ENCODE assay signal across 8 mouse cellular contexts in genomic region chr12:101026518-101026917, GRCm38 (mm10). TPM values are rescaled to one million over a fixed set of nuclear protein-coding genes. Genes with fewer than 3 reads are reported as not detected.
DNase-seq lines count a peak whose midpoint lies in the region; ATAC-seq lines count a peak whose summit lies in the region.

No protein-coding gene starts in this region.

- H3K9me3 ChIP-seq in heart, embryonic 14.5 days (ENCODE audit: control insufficient read depth, low read length), result peaks cover 3% of the 10 kb centered on the region; the same call in 1 of the 2 replicates
- H3K9me3 ChIP-seq in embryonic facial prominence, embryonic 12.5 days, result no peaks in the 10 kb centered on the region
- no peaks in the 10 kb centered on the region for H3K9me3 ChIP-seq in kidney, embryonic 16.5 days (ENCODE audit: low read length)
- no peaks in the 10 kb centered on the region for H3K9me3 ChIP-seq in midbrain, embryonic 13.5 days

- H3K4me2 ChIP-seq in heart, embryonic 14.5 days (ENCODE audit: low read length), result peak overlapping the region; percentile 96
- peak overlapping the region; percentile 89 for H3K4me2 ChIP-seq in embryonic facial prominence, embryonic 12.5 days (replicated peaks)
- peak overlapping the region; percentile 83 for H3K4me2 ChIP-seq in kidney, embryonic 16.5 days (replicated peaks; ENCODE audit: low read depth, low read length)
- H3K4me2 ChIP-seq in midbrain, embryonic 13.5 days (replicated peaks), result peak overlapping the region; percentile 77

- H3K27ac ChIP-seq in heart, embryonic 14.5 days (replicated peaks in 1 of 2; ENCODE audit: control insufficient read depth in 1 of 2, insufficient read depth in 1 of 2, low read depth in 2 of 2, low read length in 2 of 2), result no peak overlapping the region
- no peak overlapping the region for H3K27ac ChIP-seq in embryonic facial prominence, embryonic 12.5 days
- no peak overlapping the region; the same call in 1 of the 2 replicates for H3K27ac ChIP-seq in kidney, embryonic 16.5 days (ENCODE audit: low read length)
- 0 out of 2 replicates have a peak overlapping the region, but pooled peaks have one; percentile 9 for H3K27ac ChIP-seq in midbrain, embryonic 13.5 days

- 66% methylated on average over 7 of the region's 7 CpGs for WGBS in heart, embryonic 14.5 days
- WGBS in embryonic facial prominence, embryonic 12.5 days, result 54% methylated on average over 7 of the region's 7 CpGs
- 41% methylated on average over 7 of the region's 7 CpGs for WGBS in kidney, embryonic 16.5 days
- WGBS in midbrain, embryonic 13.5 days, result 45% methylated on average over 7 of the region's 7 CpGs

- H3K4me3 ChIP-seq in heart, embryonic 14.5 days (ENCODE audit: control insufficient read depth in 1 of 2, insufficient read depth in 1 of 2, low read depth in 1 of 2, low read length in 2 of 2), result no peak overlapping the region
- H3K4me3 ChIP-seq in embryonic facial prominence, embryonic 12.5 days, result peak overlapping the region; percentile 59
- peak overlapping the region; percentile 62 for H3K4me3 ChIP-seq in kidney, embryonic 16.5 days (ENCODE audit: low read length)
- peak overlapping the region; percentile 80 for H3K4me3 ChIP-seq in midbrain, embryonic 13.5 days (replicated peaks)

- ATAC-seq in heart, embryonic 14.5 days (ENCODE audit: insufficient number of reproducible peaks, insufficient read depth, low FRiP score, low read depth), result no peak
- ATAC-seq in embryonic facial prominence, embryonic 12.5 days (ENCODE audit: insufficient number of reproducible peaks, insufficient read depth, low FRiP score, low TSS enrichment), result no peak
- ATAC-seq in kidney, embryonic 16.5 days (ENCODE audit: low FRiP score, low TSS enrichment), result no peak
- ATAC-seq in midbrain, embryonic 13.5 days, result no peak
- ATAC-seq in activated CD4-positive, CD25-positive, alpha-beta regulatory T cell, adult 4 months, result no peak

- peaks cover 2 to 8% of the 10 kb centered on the region in 2 experiments; a peak in 3 of 4 replicates for H3K4me1 ChIP-seq in heart, embryonic 14.5 days (ENCODE audit: control insufficient read depth in 2 of 2, insufficient read depth in 2 of 2, low read length in 2 of 2)
- peaks cover 8% of the 10 kb centered on the region; the same call in 1 of the 2 replicates for H3K4me1 ChIP-seq in embryonic facial prominence, embryonic 12.5 days
- peaks cover 39% of the 10 kb centered on the region for H3K4me1 ChIP-seq in kidney, embryonic 16.5 days (ENCODE audit: insufficient read depth, low read length)
- H3K4me1 ChIP-seq in midbrain, embryonic 13.5 days (replicated peaks), result peaks cover 59% of the 10 kb centered on the region

- no peaks in the 10 kb centered on the region for H3K36me3 ChIP-seq in heart, embryonic 14.5 days (ENCODE audit: control insufficient read depth, insufficient read depth, low read length)
- H3K36me3 ChIP-seq in embryonic facial prominence, embryonic 12.5 days, result no peaks in the 10 kb centered on the region
- H3K36me3 ChIP-seq in kidney, embryonic 16.5 days (ENCODE audit: insufficient read depth, low read length), result peaks cover 7% of the 10 kb centered on the region
- H3K36me3 ChIP-seq in midbrain, embryonic 13.5 days, result peaks cover 6% of the 10 kb centered on the region

- peaks cover 36% of the 10 kb centered on the region for H3K27me3 ChIP-seq in heart, embryonic 14.5 days (ENCODE audit: control insufficient read depth, insufficient read depth, low read length)
- peaks cover 32% of the 10 kb centered on the region for H3K27me3 ChIP-seq in embryonic facial prominence, embryonic 12.5 days
- H3K27me3 ChIP-seq in kidney, embryonic 16.5 days (ENCODE audit: insufficient read depth, low read length), result peaks cover 4% of the 10 kb centered on the region; the same call in 1 of the 2 replicates
- peaks cover 6% of the 10 kb centered on the region; the same call in 1 of the 2 replicates for H3K27me3 ChIP-seq in midbrain, embryonic 13.5 days

- DNase-seq in heart, adult 18-20 months, result no peak
- no peak for DNase-seq in layer of hippocampus, postnatal 14 days (ENCODE audit: low spot score in 2 of 2)
- no peak for DNase-seq in urinary bladder, postnatal 10 days (ENCODE audit: low spot score)

- no peak overlapping the region for H3K9ac ChIP-seq in heart, embryonic 14.5 days (ENCODE audit: low read length)
- no peak overlapping the region for H3K9ac ChIP-seq in embryonic facial prominence, embryonic 12.5 days
- H3K9ac ChIP-seq in kidney, embryonic 16.5 days (replicated peaks; ENCODE audit: low read length), result peak overlapping the region; percentile 83; the same call in 1 of the 2 replicates
- peak overlapping the region; percentile 89 for H3K9ac ChIP-seq in midbrain, embryonic 13.5 days (replicated peaks)

RNA-seq across cellular contexts. Expression of gene Ccdc88c, which starts 2.3 kb away (rescaled TPM):
- 2.7 and 3.0 TPM in 2 replicates for polyA plus RNA-seq in heart, embryonic 14.5 days (2014; fragmentation: Nextera tagmentation; extraction: Ambion mirVana)
- 1 to 10 TPM; 3.6 to 4.0 TPM for total RNA-seq in heart, adult 18-20 months (2021)
- 6.6 and 6.7 TPM in 2 replicates for polyA plus RNA-seq in embryonic facial prominence, embryonic 12.5 days (2016; fragmentation: Nextera tagmentation; extraction: Ambion mirVana)
- 12.0 and 14.3 TPM in 2 replicates for polyA plus RNA-seq in kidney, embryonic 16.5 days (2015; fragmentation: Nextera tagmentation; extraction: Ambion mirVana)
- 15.6 and 16.5 TPM in 2 replicates for polyA plus RNA-seq in midbrain, embryonic 13.5 days (2015; fragmentation: Nextera tagmentation; extraction: Ambion mirVana)
- 10 to 100 TPM; 33.5 to 38.3 TPM for total RNA-seq in layer of hippocampus, postnatal 14 days (2021)
- polyA plus RNA-seq in activated CD4-positive, CD25-positive, alpha-beta regulatory T cell, adult 4 months (2017; shearing (Covaris generic)), result 10 to 100 TPM; 76.7 to 82.5 TPM

RNA-seq across cellular contexts. Expression of gene Ppp4r3a, which starts 57.0 kb away (rescaled TPM):
- polyA plus RNA-seq in heart, embryonic 14.5 days (2014; fragmentation: Nextera tagmentation; extraction: Ambion mirVana), result 33.8 and 35.6 TPM in 2 replicates
- 10 to 100 TPM; 21.1 to 23.0 TPM for total RNA-seq in heart, adult 18-20 months (2021)
- polyA plus RNA-seq in embryonic facial prominence, embryonic 12.5 days (2016; fragmentation: Nextera tagmentation; extraction: Ambion mirVana), result 65.7 and 66.6 TPM in 2 replicates
- 31.7 and 36.0 TPM in 2 replicates for polyA plus RNA-seq in kidney, embryonic 16.5 days (2015; fragmentation: Nextera tagmentation; extraction: Ambion mirVana)
- 31.3 and 37.6 TPM in 2 replicates for polyA plus RNA-seq in midbrain, embryonic 13.5 days (2015; fragmentation: Nextera tagmentation; extraction: Ambion mirVana)
- total RNA-seq in layer of hippocampus, postnatal 14 days (2021), result 10 to 100 TPM; 43.2 to 43.4 TPM
- polyA plus RNA-seq in activated CD4-positive, CD25-positive, alpha-beta regulatory T cell, adult 4 months (2017; shearing (Covaris generic)), result 10 to 100 TPM; 30.8 to 39.3 TPM

Comparison
In these comparisons a context has a peak if more than half of its experiments do, and no peak if none do; other contexts are left out.
1. H3K4me3 ChIP-seq: peak in embryonic facial prominence, embryonic 12.5 days (single experiment), kidney, embryonic 16.5 days (single experiment) and midbrain, embryonic 13.5 days (single experiment); none in heart, embryonic 14.5 days (0 of 2).
2. H3K9ac ChIP-seq: peak in kidney, embryonic 16.5 days (single experiment) and midbrain, embryonic 13.5 days (single experiment); none in heart, embryonic 14.5 days (single experiment) and embryonic facial prominence, embryonic 12.5 days (single experiment).
3. Peak in every context shown above with its lines, with median percentiles within 50 percentile points of each other: H3K4me2 ChIP-seq.